Mouse (Mus musculus) urinary bladder, adult 18-20 months (tissue): ENCODE measurements at regions not wholly inside any gene's neighbourhood (a gene's known extent, or its start where the extent isn't known, plus 50 kb on each side); places are given as distances from the start of the nearest gene placed in this dataset.
"Not testable (repeated sequence)": the region's sequence is repeated elsewhere in the genome, so short reads cannot be mapped to it uniquely, and the experiment has no call there.

ENCODE experiments used
- DNase-seq, 2 experiments: peaks; one replicate each; pipeline ENCODE4 v3.0.0; 2022; ENCODE audit warnings: low spot score in 2 of 2, mixed read lengths in 2 of 2

DNA sequence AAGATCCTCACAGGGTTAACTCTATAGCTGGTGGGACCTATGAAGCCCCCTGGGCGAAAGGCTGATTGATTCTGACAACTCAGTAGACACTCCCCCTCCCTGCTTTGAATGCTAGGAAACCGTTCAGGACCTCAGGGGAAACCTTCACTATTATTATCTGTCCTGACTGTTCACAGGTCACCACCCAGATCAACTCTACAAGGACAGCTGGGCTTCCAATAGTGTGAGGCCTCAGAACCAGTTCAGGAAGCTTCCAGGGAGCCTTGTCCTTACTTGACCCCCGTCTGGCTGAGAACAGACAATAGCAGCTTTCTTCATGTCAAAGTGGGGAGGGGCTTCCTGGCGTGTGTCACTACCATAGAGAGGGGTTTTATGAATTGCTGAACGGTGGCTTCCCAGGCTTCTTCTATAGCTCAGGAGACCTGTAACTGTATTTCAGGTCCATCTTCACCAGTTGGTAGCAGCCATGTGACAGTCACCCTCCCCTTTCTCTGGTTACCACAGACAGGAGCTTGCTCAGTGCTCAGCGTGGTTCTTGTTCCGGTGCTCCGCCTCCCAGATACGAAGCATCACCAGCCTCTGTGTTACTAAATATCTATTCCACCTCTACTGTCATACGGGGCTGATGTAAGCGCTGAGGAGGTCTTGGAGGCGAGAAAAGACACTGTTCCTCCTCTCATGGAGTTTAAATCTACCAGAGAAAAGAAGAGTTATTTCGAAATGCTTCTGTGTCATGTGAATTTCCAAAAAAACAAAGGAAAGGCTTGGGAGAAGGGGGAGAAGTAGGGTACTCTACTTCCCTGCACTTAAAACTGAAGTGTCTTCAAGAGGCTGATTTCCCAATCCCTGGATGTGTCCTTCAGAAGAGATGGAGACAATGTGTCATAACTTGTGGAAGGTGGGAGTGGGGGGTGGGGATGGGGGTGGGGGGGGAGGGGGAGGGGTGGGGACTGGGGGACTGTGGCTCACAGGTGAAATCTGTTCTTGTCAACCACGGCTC lies 96.9 kb downstream of the Vcpkmt start:
- DNase-seq: no peak

DNA sequence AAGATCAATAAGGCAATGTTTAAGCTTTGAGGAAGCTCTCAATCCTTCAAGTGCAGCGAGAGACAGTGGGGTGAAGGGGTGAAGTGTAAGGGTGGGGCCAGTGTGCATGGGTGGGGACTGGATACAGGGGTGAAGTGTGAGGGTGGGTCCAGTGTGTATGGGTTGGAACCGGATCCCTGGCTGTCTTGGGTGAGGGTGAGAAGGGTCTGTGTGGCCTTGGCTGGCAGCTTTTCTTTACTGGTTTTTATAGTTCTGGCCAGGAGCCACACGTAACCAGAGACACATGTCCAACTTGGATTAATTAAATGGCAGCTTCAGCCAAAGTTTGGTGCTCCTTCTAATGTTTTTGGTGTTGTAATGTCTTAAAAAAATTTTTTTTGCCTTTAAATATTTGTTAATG lies 101.4 kb downstream of the Vcpkmt start:
- no peak for DNase-seq

DNA sequence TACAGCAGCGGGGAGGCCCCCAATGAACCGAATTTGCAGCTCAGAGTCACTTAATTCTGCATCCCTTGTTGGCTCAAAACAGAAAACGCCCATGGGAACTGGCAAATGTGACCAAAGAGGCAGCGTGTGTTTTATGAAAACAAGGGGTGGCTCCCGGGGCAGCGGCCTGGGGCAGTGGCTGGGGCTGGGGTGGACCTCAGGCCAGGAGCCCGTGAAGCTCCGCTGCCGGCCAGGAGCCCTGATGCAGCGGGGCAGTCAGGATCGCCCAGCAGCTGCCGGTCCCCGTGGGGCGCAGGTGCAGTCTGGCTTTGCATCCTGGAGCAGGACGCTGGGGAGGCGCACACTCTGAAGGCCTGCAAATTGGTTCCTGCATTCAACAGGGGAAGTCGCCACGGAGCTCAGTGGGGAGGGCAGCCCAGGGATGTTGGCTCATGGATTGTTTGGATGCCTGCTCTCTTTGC lies 104.4 kb upstream of the Gm9887 start:
- DNase-seq: no peak

DNA sequence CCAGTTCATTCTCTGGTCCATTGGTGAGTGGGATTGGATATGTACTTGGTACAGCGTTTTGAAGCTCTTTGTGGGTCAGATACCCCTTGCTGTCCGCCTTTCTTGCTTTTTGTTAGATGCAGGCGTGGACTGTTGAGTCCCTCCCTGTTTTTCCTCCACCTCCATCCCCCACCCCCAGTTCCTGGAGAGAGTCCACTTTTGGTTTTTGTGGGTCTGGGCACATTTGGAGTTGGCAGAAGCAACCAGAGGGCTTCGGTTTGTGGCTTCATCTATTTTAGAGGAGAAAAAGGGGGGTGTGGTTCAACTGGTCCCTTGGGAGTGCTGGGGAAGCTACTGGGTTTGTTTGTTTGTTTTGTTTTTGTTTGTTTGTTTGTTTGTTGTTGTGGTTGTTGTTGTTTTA lies 103.9 kb upstream of the Gm9887 start:
- DNase-seq: no peak

DNA sequence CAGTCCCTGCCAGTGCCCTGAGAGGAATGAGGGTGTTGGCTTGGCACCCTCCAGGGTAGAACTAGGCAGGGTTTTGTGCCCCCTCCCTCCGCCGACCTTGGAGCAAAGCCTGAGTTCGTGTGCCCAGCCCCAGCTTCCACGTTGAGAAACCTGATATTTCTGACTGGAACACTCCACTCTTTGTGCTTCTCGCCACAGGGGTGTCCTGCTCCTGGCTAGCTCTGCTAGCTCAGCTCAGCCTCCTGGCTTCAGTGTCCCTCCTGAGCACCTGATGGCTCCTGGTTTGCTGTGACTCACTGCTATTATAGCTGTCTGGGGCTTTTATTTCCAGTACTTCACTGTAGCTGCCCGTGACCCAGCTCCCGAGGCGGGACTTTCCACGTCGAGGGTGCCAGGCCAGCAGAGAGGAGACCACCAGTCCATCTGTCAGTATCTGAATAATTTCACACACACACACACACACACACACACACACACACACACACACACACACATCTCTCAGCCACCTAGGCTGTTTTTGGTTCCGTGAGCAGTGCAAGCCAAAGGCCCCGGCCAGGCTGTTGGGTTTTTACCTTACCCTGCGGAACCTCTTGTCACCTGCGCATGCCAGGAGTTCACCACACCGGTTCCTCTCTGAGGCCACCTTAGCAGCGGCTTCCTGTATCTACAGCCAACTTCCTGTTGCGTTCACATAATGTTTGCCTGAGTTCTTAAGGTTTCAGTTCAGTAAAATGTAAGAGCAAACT lies 102.8 kb upstream of the Gm9887 start:
- no peak for DNase-seq

DNA sequence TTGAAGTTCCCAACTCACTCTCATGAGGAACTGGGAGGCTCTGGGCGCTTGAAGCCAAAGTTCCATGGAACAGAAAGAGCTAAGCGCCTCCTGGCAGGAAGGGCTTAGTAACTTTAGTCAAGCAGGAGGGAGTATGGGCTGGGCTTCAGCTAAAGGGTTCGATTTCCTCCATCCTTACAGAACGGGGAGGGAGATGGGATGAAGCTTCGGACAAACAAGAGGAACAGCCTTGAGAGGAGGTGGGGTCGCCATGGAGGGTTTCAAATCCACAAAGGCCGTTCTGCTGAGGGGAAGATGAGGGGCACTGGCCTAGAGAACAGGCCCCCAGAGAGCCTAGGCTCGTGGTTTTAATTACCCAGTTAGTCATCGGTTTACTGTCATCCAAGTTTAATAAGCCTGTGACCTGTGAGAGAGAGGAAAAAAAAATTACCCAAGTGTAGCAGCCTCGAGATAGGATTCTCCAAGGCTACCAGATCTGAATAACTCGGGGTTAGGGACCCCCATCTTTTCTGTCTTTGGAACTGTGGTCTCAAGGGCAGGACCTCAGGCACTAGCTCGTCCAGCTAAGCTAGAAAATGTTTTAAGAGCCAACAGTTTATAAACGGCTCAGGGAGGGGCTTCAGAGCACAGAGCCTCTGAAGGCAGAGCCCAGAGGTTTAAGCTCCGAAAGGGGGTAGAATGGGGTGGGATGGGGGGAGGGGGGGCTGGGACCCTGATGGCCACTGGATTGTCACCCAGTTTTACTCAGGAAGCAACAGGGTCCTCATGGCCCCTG lies 102.1 kb upstream of the Gm9887 start:
- DNase-seq: peak in 1 of 2 experiments; percentile 47

DNA sequence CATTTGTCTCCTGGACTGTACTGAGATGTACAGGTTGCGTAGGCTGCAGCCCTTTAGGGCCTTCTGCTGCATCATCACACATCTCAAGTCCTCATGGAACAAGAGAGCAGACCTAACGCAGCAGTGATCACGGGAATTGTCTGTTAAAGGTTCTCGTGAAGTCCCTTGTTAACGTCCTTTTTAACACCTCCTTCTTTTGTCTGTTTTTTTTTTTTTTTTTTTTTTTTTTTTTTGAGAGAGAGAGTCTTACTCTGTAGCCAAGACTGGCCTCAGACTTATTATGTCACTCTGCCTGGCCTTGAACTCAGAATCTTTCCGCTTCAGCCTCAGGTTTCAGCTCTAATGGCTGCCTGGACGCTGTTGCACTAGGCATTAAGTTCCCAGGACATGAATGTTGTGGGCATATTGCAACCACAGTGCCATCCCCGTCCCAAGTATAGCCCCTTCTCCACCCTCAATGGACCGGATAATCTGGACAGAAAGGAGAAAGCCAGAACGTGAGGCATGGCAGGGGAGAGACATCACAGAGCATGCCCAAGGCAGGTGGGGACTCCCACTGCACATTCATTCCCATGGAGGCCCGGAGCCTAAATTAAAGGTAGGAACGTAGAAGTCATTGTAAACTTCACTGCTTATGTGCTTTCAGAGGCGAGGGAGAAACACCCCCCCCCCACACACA lies 101.3 kb upstream of the Gm9887 start:
- no peak for DNase-seq

DNA sequence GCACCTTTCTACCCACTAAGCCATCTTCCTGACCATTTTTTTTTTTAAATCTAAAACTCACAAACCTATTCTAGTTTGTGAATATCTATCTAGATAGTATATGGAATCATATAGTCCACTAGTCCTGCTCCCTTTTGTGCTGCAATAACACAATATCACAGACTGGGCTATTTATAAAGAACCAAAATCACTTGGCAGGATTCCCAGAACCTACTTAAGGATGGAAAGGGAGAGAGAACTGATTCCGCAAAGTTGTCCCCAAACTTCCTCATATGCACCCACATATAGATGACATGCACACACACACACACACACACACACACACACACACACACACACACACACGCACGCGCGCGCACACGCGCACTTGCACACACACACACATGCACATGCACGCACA lies 100.7 kb upstream of the Gm9887 start:
- no peak for DNase-seq

DNA sequence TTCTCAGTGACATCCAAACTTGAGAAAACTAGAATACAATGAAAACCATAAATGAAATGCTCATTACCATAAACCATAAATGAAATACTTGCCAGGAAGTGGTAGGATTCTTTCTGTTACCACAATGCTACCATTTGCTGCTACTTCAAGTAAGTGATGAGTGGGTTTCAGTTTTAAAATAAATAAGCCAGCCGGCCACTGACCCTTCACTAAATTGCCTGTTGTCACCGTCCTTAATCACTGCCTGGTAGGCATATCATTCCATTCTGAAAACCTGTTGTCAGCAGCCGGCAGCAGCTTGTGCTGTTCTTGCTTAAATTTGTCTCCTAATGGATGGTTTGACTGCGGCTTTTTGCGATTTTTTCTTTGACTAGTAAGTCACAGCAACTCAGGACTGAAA lies 99.6 kb upstream of the Gm9887 start:
- DNase-seq: no peak

DNA sequence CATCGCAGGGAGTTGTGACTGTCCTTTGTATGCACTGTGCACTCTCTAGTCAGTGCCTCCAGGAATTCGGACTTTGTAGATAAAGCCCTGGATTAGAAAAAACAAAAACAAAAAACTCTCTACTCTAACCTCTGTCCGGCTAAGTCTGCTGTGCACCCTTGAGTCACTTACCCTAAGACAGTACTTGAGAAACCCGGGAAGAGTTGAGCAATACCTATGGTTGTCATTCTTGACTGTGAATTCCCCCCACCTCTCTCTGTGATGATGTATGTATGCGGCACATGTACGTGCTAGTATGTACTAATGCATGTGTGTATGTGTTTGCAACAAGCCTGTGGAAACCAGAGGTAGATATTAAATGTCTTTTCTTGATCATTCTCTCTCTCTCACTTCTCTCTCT lies 96.7 kb upstream of the Gm9887 start:
- DNase-seq: no peak

DNA sequence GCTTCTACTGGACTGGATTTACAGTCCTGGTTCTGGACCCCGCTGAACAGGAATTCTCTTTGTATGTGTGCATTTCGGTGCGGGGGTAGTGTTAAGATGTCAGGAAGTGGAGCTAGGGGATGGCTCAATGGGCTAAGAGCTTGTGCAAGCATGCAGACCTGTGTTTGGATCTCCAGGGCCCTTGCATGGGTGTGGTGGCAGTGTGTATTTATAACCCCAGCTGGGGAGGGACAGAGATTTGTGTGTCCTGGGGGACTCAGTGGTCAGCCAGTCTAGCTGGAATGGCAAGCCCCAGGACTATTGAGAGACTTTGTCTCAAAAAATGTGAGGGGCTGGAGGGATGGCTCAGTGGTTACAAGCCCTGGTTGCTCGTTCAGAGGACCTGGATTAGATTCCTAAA lies 95.1 kb upstream of the Gm9887 start:
- DNase-seq: peak in 1 of 2 experiments; percentile 31

DNA sequence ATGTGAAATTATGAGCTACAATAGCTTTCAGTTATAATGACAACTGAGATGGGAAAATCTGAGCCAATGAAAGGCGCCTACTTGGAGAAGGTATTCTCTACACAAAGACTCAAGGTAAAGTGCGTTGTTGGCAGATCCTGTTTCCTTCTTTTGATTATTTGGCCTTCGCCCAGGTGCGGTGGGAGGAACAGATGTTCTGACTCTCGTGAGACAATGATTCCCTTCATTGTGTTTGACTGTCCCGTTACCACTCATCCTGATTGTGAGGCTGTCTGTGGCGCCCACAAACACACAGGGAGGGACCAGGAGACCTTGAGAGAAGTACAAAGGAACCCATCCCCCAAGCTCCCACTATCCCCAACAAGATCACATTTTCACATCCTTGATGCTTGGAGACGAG lies 92.6 kb upstream of the Gm9887 start:
- DNase-seq: no peak

DNA sequence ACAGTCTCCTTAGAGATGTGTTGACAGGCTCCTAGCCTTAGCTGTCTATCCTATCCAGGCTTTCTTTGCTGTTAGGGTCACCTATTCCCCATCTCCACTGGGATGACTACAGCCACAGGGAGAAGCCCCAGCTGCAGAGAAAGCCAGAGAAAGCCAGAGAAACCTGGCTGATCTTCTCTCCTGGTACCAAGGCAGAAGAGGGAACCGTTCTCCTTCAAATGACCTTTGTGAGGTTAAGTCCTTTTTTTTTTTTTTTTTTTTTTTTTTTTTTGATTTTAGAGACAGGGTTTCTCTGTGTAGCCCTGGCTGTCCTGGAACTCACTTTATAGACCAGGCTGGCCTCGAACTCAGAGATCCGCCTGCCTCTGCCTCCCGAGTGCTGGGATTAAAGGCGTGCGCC lies 91.1 kb upstream of the Gm9887 start:
- not testable (repeated sequence) for DNase-seq

DNA sequence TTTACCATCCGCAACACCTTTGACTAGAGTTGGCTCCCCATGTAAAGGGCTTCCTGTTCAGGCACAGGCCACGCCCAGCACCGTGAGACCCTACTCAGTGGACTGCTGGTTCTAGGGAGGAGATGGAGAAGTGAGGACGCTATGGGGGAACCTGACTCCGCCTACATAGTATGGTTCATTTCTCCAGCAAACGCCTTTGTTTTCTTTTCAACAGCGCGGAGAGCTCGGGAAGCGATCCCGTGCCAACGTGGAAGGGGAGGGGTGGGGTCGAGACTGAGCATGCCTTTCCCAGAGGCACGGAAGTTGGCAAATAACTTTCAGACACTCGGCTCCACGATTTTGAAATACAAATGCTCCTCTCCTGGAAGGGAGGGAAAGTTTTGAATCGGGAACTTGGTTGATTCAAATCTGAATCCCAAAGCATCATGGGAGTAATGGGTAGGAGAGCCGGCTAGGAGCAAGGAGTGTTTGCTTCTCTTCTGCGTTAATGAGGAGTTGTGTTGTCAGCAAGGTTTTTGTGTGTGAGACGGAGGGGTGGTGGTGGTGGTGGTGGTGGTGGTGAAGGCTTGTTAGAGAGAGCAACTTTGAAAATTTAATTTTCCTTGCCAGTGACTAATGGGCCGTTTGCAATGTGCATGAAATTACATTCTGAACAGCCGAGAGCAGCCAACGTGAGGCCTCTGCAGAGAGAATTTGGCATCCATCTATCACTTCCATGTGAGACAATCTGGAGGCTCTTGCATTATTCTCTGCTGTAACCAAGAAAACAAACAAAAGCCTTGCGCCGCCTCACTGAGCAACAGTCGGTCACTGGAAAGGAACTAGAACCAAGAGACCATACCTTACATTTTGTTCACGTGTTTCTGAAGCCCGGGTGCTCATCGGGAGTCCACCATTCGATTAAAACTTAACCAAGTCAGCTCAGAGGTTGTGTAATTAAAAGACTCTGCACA lies 89.9 kb upstream of the Gm9887 start:
- peak in 1 of 2 experiments; percentile 34 for DNase-seq

DNA sequence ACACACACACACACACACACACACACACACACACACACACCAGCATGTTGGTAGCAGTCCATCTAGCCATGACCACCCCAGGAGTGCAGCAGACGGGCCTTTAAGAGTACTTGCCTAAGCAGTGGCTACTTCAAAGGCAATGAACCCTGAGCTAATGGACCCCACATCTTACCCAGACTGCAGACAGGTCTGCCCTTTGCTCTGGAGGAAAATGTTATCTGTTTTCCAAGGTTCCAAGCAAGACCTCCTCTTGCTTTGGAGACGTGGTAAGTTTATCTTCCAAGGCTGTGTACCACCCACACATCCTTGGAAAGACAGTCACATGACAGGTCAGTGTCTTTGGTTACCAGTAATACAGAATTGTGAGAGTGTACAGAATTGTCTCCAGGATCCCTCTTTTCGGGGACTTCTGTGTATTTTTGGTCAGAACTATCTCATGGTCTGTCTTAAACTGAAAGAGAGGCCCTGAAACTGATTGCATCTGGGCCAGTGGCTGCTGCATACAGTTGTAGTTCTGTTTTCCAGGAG lies 88.4 kb upstream of the Gm9887 start:
- DNase-seq: no peak

DNA sequence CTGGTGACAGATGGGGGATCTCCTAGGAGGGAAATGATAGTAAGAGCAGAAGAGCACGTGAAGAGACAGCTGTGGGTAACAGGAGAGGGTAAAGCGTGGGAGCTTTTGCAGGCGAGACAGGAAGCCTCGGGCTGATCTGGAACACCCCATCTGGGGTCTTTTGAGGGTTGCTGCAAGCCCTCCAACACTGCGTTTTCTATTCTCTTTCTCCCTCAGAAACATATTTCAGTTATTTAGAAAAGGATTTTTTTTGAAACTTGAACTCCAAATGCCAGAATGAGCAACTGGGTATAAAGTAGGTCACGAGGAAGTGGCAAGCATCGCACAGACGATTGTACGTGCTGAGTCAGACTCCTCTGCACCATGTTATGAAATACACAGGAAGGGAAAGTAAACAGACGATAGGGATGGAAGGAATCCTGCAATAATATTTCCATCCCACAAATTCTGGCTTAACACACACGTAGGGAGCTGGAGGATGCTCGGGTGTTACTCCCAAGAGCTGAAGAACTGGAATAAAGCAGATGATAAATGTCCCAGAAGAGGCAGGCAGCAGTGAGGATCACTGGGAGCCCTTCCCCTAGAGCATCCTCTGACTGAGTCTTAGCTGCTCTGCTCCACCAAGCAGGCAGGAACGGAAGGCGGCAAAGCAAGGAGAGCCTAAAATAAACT lies 86.0 kb upstream of the Gm9887 start:
- DNase-seq: peak in 1 of 2 experiments; percentile 50

DNA sequence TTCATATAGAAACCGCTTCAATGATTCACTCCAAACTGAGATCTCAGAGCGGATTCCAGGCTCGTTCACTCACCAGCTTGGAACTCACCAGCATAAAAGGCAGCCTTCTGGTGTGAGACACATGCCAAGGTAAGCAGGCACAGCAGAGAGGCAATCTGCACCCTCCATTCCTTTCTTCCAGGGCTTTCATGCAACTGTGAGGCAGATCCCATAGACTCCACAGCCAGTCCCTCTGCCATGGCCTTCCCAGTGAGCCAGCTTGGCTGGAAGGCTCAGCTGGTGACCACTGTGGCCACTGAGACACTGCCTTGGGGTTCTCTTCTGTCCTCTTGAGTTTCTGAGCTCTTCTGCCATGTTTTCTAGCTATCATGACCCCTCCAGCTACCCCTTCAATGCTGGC lies 84.5 kb upstream of the Gm9887 start:
- no peak for DNase-seq

DNA sequence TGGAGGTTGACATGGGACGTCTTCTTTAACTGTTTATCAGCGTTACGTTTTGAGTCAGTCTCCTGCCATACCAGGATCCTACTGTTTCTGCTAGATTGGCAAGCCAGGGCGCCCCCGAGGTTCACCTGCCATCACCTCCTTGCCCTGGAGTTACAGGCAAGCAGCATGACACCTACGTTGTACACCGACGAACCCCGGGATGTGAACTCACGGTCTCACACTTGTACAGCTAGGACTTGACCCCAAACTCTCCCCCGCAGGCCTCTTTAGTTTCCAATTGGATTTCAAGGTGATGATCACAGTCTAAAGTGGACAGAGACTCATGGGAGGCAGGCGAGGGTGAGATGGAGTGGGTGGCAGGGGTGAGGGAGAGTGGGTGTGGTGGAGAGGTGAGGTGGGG lies 83.9 kb upstream of the Gm9887 start:
- DNase-seq: no peak

DNA sequence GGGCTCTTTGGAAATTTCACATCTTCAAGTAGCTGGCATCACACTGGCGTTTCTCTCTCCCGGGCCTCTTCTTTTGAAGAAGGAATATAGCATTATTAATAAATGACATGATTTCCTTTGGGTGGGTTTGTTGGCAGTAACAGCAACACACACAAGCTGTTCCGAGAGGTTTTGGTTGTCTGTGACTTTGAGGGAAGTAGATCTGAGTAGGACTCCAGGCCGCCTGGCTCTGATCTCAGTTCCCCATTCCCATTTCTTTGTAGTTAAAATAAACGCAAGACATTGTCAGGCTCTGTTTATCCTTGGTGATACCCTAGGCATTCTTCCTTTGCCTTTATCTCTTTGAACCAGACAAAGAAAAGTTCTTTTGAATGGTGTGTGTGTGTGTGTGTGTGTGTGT lies 83.3 kb upstream of the Gm9887 start:
- no peak for DNase-seq
